Mouse (Mus musculus): ENCODE data around the gene Stxbp2.

Gene Stxbp2

DNA sequence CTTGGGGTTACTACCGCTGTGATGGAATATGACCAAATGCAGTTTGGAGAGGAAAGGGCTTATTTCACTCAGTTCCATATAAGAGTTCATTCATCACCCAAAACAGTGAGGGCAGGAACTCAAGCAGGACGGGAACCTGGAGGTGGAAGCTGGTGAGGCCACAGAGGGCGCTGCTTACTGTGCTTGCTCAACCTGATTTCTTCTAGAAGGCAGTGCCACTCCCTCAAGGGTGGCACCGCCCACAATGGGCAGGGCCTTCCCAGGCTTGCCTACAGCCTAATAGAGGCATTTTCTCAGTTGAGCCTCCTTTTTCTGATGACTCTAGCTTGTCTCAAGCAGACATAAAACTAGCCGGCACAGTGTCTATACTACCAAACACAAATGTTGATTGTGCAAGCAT is 15.0 kb downstream of the Stxbp2 start:
- peak; percentile 11 for DNase-seq

- DNase-seq = no peak
Observed at GRCm38 (mm10) chr8:3646824-3647531, 16.2 kb downstream of the Stxbp2 start.

- no peak for DNase-seq
Observed at GRCm38 (mm10) chr8:3647561-3647960, 16.8 kb downstream of the Stxbp2 start.

GRCm38 (mm10) chr8:3648268-3648667 is 17.5 kb downstream of the Stxbp2 start:
- no peak for DNase-seq

DNA sequence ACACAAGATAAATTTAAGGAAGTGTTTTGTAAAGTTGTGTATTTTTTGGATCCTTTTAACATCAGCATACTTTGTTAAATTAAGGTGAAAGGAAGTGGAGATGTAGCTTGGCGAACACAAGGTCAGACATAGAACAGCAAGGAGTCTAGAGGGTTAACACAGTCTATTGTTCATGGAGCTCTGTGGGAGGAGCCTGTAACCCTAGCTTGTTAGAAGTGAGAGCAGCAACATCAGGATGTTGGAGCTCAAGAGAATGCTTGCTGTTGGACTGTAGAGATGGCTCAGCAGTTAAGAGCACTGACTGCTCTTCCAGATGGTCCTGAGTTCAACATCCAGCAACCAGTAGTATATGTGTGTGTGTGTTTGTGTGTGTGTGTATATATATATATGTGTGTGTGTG is 18.2 kb downstream of the Stxbp2 start:
- DNase-seq = peak; percentile 49

DNA sequence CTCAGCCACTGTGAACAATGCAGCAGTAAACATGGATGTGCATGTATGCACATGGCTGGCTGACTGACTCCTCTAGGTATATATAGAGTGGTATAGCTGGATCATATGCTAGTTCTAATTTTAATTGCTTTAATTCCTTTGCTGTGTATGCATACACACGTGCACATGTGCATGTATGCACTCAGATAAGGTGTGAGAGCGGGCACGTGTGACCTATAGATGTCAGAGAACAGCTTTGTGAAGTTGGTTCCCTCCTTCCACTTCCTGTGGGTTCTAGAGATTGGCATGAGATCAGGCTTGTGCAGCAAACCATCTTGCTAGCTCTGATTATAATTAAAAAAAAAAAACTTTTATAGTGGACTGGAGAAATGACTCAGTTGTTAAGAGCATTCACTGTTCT is 22.1 kb downstream of the Stxbp2 start:
- no peak for DNase-seq

GRCm38 (mm10) chr8:3654726-3655508 is 24.2 kb downstream of the Stxbp2 start:
- DNase-seq = no peak

GRCm38 (mm10) chr8:3655526-3655925 is 24.8 kb downstream of the Stxbp2 start, which contains the start of gene Retn:
TSS of gene Retn (plus strand) at chr8:3655770.
- no peak for DNase-seq

DNA sequence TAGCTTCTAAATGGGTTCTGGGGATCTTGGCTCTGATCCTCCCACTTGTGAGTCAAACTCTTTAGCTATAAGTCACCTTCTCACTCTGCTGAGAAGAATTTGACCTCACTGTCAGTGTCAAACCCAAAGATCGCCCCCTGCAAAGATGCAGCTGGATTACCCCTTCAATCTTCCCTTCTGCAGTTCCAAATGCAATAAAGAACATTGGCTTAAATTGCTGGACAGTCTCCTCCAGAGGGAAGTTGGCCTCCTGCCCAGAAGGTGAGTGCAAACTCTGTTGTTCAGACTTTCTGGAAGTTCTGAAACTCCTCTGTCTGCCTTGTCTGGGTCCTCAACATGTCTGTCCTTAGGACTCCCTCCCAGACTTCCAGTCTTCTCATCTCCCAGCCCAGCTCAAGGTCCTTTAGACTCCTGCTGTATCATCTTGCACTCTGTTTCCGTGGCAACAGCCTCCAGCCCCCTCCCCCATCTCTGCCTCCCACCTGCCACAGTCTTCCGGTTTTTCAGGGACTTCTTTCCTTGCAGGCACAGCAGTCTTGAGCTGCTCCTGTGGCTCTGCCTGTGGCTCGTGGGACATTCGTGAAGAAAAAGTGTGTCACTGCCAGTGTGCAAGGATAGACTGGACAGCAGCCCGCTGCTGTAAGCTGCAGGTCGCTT is 26.1 kb downstream of the Stxbp2 start:
- DNase-seq = peak; percentile 42

DNA sequence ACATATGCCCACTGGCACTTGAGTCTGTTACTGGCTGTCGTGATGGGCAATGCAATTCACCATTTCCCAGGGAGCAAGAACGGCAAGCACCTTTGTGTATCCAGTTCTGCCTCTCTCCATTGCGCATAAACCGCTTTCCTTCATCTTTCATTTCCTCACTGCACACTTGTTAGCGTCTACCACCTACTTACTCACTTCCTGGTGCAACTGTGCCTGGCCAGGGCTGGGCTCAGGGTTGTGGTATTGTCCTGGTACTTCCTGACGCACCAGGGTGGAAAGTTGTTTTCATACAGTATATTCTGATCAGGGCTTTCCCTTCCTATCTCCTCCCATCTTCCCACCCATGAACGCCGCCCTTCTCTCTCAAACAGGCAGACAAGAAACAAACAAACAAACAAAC is 30.1 kb downstream of the Stxbp2 start:
- DNase-seq = no peak

DNA sequence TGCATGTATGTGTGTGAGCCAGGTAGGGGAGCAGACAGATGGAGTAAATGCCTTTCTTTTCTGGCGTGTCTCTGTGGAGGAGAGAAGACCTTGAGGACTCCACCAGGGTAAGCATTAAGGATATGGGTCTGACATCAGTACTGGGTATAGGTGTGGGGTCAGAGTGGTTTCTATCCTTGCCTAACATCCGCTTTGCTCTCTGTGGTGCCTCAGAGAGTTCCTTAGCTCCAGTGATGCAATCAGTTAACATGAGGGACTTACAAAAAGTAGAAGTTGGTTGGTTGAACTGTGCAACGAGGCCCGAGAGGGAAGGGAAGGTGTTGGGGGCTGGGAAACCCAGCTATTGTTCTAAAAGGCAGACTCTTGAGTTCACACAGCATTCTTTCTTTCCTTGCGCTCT is 33.6 kb downstream of the Stxbp2 start:
- no peak for DNase-seq

- DNase-seq = no peak
Observed at GRCm38 (mm10) chr8:3665507-3665906, 34.8 kb downstream of the Stxbp2 start, which contains the start of gene Mcemp1. TSS of gene Mcemp1 (plus strand) at chr8:3665754.

- no peak for DNase-seq
Observed at GRCm38 (mm10) chr8:3670388-3670787, 39.6 kb downstream of the Stxbp2 start.

- DNase-seq = peak; percentile 88
Observed at GRCm38 (mm10) chr8:3671980-3672491, 41.3 kb downstream of the Stxbp2 start, which contains the start of gene Fcor. TSS of gene Fcor (minus strand) at chr8:3672362.

DNA sequence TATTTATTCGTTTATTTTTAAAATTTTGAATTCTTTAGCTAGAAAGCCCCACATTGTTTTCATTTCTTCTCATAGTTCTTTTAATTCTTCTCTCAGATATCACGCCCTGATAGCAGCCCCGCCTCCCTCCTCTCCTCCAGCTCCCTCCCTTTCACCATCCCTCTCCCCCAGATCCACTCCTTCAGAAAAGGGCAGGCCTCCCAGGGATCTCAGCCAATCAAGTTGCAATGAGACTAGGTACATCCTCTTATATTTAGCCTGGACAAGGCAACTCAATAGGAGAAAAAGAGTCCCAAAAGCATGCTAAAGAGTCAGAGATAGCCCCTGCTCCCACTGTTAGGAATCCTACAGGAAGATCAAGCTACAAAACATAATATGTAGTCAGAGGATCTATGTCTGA is 43.9 kb downstream of the Stxbp2 start:
- DNase-seq = no peak

DNA sequence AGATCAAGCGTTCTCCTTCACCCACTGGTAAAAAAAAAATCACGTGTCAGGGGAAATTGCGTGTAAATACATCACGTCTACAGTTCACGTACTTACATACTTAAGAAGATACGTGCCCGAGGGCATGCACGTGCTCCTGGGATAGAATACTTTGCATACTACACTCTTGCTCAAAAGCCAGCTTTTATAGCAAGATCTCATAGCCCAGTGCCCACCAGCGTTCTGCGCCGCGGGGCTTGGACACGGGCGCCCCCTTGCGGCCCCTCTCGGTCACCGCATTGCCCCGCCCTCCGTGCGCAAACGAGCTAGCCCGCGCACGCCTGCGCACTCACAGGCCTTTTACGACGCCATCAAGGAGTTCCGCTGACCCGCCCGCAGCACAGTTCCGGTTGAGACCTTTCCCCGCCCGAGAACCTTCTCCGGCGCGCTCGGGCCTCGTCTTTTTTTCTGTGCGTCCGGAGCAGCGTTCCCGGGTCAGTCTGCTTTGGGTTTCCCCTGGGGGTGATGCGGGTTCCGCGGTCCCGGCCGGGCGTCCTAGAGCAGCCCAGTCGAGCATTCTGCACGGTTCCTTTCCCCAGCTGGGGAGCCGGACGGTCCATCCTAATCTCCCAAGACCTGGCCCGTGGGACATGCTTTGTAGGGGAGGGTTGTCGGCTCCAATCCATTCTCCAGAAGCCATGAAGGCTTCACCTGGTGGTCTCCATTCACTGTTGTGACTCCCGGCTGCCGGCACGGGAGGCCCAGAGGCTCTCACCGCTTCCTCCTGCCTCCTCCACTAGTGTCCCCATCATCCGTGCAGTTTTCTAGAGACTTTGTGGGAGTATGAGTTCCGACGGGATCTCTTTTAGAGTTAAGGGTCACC is 45.6 kb downstream of the Stxbp2 start, which contains the start of gene Trappc5:
Gene Trappc5 (plus strand): TSS at position 169 of the 862 bp plus-strand sequence.
- DNase-seq = peak; percentile 96

GRCm38 (mm10) chr8:3676993-3677579 is 46.3 kb downstream of the Stxbp2 start:
- DNase-seq = peak; percentile 12

DNA sequence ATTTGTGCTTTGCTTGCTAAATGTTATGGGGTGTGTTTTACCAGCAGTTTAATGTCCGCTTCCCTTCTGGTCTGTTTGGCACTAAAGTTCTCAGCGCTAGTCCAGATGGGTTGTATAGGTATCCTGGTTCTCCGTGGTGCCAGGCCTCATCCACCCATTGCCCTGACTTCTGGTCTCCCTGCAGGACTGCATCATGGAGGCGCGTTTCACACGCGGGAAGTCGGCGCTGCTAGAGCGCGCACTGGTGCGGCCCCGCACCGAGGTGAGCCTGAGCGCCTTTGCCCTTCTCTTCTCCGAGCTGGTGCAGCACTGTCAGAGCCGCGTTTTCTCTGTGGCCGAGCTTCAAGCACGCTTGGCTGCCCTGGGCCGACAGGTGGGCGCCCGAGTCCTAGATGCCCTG is 48.1 kb downstream of the Stxbp2 start:
- no peak for DNase-seq

GRCm38 (mm10) chr8:3679236-3679635 is 48.5 kb downstream of the Stxbp2 start:
- no peak for DNase-seq

DNA sequence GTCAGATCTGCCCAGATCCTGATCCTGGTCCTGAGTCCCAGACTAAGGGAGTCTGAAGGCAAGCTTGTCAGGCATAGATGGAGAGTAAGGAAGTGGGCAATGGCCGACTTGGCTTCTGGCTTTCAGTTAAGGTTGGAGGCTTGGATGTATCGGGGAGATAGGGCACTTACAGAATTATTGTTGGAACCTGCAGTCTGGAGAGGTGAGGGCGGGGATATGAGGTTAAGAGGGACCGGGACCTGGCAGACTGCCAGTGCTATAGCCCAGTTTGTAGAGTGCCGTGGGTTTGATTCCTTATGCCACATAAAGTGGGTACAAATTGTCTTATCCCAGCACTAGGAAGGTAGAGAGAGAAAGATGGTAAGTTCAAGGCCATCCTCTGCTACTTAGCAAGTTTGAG is 48.9 kb downstream of the Stxbp2 start:
- no peak for DNase-seq

DNA sequence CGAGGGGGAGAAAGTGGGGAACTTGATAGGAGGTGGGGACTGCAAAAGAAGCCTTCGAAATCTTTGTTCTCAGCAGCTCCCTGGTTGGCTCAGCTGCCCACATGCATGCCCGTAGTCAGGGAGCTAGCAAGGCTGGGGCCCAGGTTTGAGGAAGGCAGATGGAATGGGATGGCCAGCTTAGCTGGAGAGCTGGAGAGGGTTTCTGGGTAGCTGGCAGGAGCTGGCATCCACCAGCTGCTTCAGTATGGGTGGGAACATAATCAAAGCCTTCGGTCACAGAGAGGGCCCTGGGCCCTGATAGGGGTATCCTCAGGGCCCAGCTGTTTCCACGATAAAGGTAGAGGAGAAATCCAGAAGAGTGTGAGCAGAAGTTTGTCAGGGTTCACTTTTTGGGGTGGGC is 51.7 kb downstream of the Stxbp2 start:
- no peak for DNase-seq
